Mouse (Mus musculus) layer of hippocampus, adult 2 months (tissue): Measurements from ENCODE around the gene Qpctl. TPM values are rescaled to one million over a fixed set of nuclear protein-coding genes. Genes with fewer than 3 reads are reported as not detected.

Source experiments
- DNase-seq, 2 experiments: peaks; one replicate each; pipeline ENCODE4 v3.0.0; 2022; ENCODE audit warnings: low spot score in 2 of 2
- H3K27ac ChIP-seq: fragments of 200-600 bp; 2 replicates; pipeline ENCODE4 v1.8.1; 2022
- H3K4me3 ChIP-seq: fragments of 200-600 bp; 2 replicates; pipeline ENCODE4 v1.8.1; 2022; ENCODE audit warnings: mild to moderate bottlenecking
- CTCF ChIP-seq: fragments of 200-600 bp; conservative IDR thresholded peaks from 2 replicates; pipeline ENCODE4 v1.8.1; 2022; ENCODE audit warnings: antibody characterized with exemption, mild to moderate bottlenecking, moderate library complexity
- microRNA-seq, 2 experiments: library from miRNA; unstranded; fragments of <30 nt; microRNA quantifications; one replicate each; pipeline ENCODE4 v1.2.0; 2021
- total RNA-seq, 2 experiments: library from RNA; stranded (reverse); gene quantifications; 2 replicates each; pipeline ENCODE4 v1.2.3; 2021

The Qpctl gene
- total RNA-seq, 2 experiments from 2014 or later: 17.6 to 18.4 TPM

- no peak for TF ChIP-seq CTCF
- Histone ChIP-seq H3K27ac (no peak overlapping the region), H3K4me3 (no peak overlapping the region)
- no peak for DNase-seq
Measured at GRCm38 (mm10) chr7:19097863-19098262, 51.2 kb downstream of the Qpctl start.

- no peak for TF ChIP-seq CTCF
- Histone ChIP-seq H3K27ac (no peak overlapping the region), H3K4me3 (no peak overlapping the region)
- no peak for DNase-seq
Measured at GRCm38 (mm10) chr7:19097217-19097616, 51.9 kb downstream of the Qpctl start.

- DNase-seq: no peak
- Histone ChIP-seq H3K27ac (no peak overlapping the region), H3K4me3 (no peak overlapping the region)
- TF ChIP-seq CTCF: no peak
Measured at GRCm38 (mm10) chr7:19096421-19096976, 52.6 kb downstream of the Qpctl start.

- no peak for TF ChIP-seq CTCF
Measured at GRCm38 (mm10) chr7:19095751-19096110, 53.4 kb downstream of the Qpctl start.

GRCm38 (mm10) chr7:19094826-19095750 is 54.0 kb downstream of the Qpctl start:
- H3K27ac ChIP-seq: peak overlapping the region; percentile 87

More at GRCm38 (mm10) chr7:19095751-19096110, 53.4 kb downstream of the Qpctl start:
- no peak for DNase-seq
- H3K4me3 ChIP-seq: peak overlapping the region; percentile 63
- no peak overlapping the region for H3K27ac ChIP-seq

GRCm38 (mm10) chr7:19094471-19094825 is 54.6 kb downstream of the Qpctl start, which contains the start of gene Six5:
TSS of gene Six5 (plus strand) at chr7:19094594.
- Histone ChIP-seq H3K27ac (peak within 1 kb of the TSS; percentile 87), H3K4me3 (peak within 1 kb of the TSS; percentile 63)
- TF ChIP-seq CTCF: no peak
- DNase-seq: no peak

More at GRCm38 (mm10) chr7:19094826-19095750, 54.0 kb downstream of the Qpctl start:
- H3K4me3 ChIP-seq: peak overlapping the region; percentile 63
- no peak for DNase-seq
- TF ChIP-seq CTCF: 0 out of 2 replicates have a peak, but pooled peaks have one; percentile 10

- TF ChIP-seq CTCF: no peak
- peak; percentile 77 to 79 for DNase-seq
- Histone ChIP-seq H3K27ac (peak overlapping the region; percentile 87), H3K4me3 (peak overlapping the region; percentile 63)
Measured at GRCm38 (mm10) chr7:19093537-19094385, 55.3 kb downstream of the Qpctl start.

- H3K27ac ChIP-seq: peak overlapping the region; percentile 53
- H3K4me3 ChIP-seq: peak overlapping the region; percentile 63
- TF ChIP-seq CTCF: peak; percentile 83
- peak; percentile 55 to 79 for DNase-seq
Measured at GRCm38 (mm10) chr7:19093174-19093521, 55.9 kb downstream of the Qpctl start.

- no peak overlapping the region for H3K4me3 ChIP-seq
- DNase-seq: no peak
- peak overlapping the region; percentile 4; the same call in 1 of the 2 replicates for H3K27ac ChIP-seq
- TF ChIP-seq CTCF: no peak
Measured at GRCm38 (mm10) chr7:19092381-19093173, 56.5 kb downstream of the Qpctl start.

GRCm38 (mm10) chr7:19091913-19092312 is 57.2 kb downstream of the Qpctl start:
- no peak overlapping the region for H3K27ac ChIP-seq
- DNase-seq: no peak
- H3K4me3 ChIP-seq: no peak overlapping the region
- no peak for TF ChIP-seq CTCF

Small RNA genes lying within 50 kb of the gene (microRNA-seq; reads per million reads assigned to microRNA genes)
- 9,961 to 10,803 reads per million in 2 experiments for gene Mir330

Other genes starting within 250 kb of the Qpctl start
- gene Ccdc61, start 238.9 kb downstream of the Qpctl start, total RNA-seq: 10 to 100 TPM; 10.9 to 12.6 TPM
- 10 to 100 TPM; 82.7 to 85.4 TPM for gene Nova2, start 223.4 kb downstream of the Qpctl start, total RNA-seq
- gene Nanos2, start 161.9 kb downstream of the Qpctl start, total RNA-seq: under 1 TPM; 0.54 to 0.66 TPM
- gene Mypop, start 158.0 kb downstream of the Qpctl start, total RNA-seq: 10 to 100 TPM; 44.0 to 46.4 TPM
- gene Irf2bp1, start 145.2 kb downstream of the Qpctl start, total RNA-seq: 10 to 100 TPM; 52.7 to 56.3 TPM
- not detected for gene Foxa3, start 125.8 kb downstream of the Qpctl start, total RNA-seq
- gene Sympk, start 124.9 kb downstream of the Qpctl start, total RNA-seq: 100 to 1,000 TPM; 112 to 114 TPM
- under 1 TPM in 1 of 2 experiments, not detected in 1; 0.20 TPM for gene Rsph6a, start 94.6 kb downstream of the Qpctl start, total RNA-seq
- 100 to 1,000 TPM; 154 TPM for gene Dmwd, start 73.1 kb downstream of the Qpctl start, total RNA-seq
- 10 to 100 TPM; 38.8 to 56.8 TPM for gene Dmpk, start 65.4 kb downstream of the Qpctl start, total RNA-seq
- gene Six5, start 54.7 kb downstream of the Qpctl start, total RNA-seq: 1 to 10 TPM; 2.4 to 2.8 TPM
- gene Gm4969, start 30.9 kb downstream of the Qpctl start, total RNA-seq: under 1 TPM; 0.33 to 0.71 TPM
- gene Fbxo46, start 29.4 kb downstream of the Qpctl start, total RNA-seq: 10 to 100 TPM; 12.5 to 13.1 TPM
- gene Snrpd2, start 431 bp upstream of the Qpctl start, total RNA-seq: 10 to 100 TPM; 76.0 to 80.5 TPM
- 1 to 10 TPM in 1 of 2 experiments, under 1 TPM in 1; 0.87 to 1.2 TPM for gene Gipr, start 16.8 kb upstream of the Qpctl start, total RNA-seq
- 100 to 1,000 TPM; 159 to 162 TPM for gene Eml2, start 27.1 kb upstream of the Qpctl start, total RNA-seq
- 1 to 10 TPM; 1.6 to 2.5 TPM for gene Gpr4, start 63.2 kb upstream of the Qpctl start, total RNA-seq
- 10 to 100 TPM; 37.4 to 38.7 TPM for gene Opa3, start 79.0 kb upstream of the Qpctl start, total RNA-seq
- 10 to 100 TPM; 15.7 to 17.1 TPM for gene Vasp, start 122.5 kb upstream of the Qpctl start, total RNA-seq
- gene Ppm1n, start 130.8 kb upstream of the Qpctl start, total RNA-seq: not detected
- 10 to 100 TPM; 90.3 to 92.7 TPM for gene Rtn2, start 133.3 kb upstream of the Qpctl start, total RNA-seq
- gene Fosb, start 160.8 kb upstream of the Qpctl start, total RNA-seq: 10 to 100 TPM; 12.8 to 14.1 TPM
- gene Ercc1, start 195.5 kb upstream of the Qpctl start, total RNA-seq: 10 to 100 TPM; 51.7 to 51.9 TPM
- 10 to 100 TPM; 18.1 to 19.5 TPM for gene Cd3eap, start 210.2 kb upstream of the Qpctl start, total RNA-seq
- 1 to 10 TPM; 6.1 to 6.9 TPM for gene Ppp1r13l, start 210.5 kb upstream of the Qpctl start, total RNA-seq
- gene Ercc2, start 232.7 kb upstream of the Qpctl start, total RNA-seq: 10 to 100 TPM; 36.4 to 36.5 TPM